Mouse (Mus musculus): ENCODE data around the gene Pigo. TPM values are rescaled to one million over a fixed set of nuclear protein-coding genes. Genes with fewer than 3 reads are reported as not detected.

Gene Pigo
- polyA plus RNA-seq, 1 experiment: 23.6 TPM

DNA sequence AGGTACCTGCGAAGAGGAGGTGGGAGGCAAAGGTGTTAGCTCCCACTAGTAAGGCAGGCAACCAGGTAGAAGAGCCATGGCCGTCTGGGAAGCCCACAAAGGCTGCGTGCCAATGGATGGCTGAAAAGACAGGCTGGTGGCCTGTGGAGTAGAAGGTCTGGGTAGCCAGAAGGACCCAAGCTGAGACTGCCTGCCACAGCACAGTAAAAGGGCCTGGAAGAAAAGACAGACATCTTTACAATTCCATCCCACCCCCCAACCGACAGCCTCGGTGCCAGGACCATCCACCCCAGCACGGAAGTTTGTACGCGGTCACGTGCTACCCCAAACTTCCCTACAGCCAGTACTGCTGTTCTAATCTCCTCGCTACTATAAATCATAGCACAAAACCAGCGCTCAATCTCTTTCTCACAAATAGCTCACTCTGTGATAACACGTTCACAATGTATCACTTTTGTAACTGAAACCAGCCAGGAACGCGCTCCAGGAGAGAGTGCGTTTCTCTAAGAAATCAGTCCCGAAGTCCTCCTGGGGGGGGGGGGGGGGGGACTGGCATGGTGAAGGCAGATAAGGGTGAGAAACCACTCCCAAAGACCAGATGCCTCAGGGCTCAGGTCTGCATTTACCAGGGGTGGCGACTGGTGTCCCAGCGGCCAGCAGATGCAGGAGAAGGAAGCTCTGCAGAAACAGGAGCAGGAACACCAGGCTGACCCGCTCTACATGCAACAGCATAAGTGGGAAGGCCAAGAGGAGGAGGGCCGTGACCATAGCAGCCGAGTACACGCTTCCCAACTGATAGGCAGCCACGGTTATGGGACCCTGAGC, 5.8 kb downstream of the Pigo start:
- WGBS: 67% methylated on average over 23 of the region's 23 CpGs
- no peaks in the 10 kb centered on the region; the same call in 1 of the 2 replicates for H3K4me1 ChIP-seq (ENCODE audit: control insufficient read depth, insufficient read depth, low read length)
- no peak for TF ChIP-seq CTCF (IDR thresholded peaks at IDR 0.05; ENCODE audit: control insufficient read depth, insufficient read depth, low read length)
- TF ChIP-seq POLR2A (IDR thresholded peaks at IDR 0.05; ENCODE audit: borderline replicate concordance, control insufficient read depth, low read depth, low read length): no peak
- no peak overlapping the region for H3K4me3 ChIP-seq (replicated peaks; ENCODE audit: control insufficient read depth, low read depth, low read length)
- H3K27ac ChIP-seq (ENCODE audit: control insufficient read depth, insufficient read depth, low read depth, low read length, poor library complexity): no peak overlapping the region

DNA sequence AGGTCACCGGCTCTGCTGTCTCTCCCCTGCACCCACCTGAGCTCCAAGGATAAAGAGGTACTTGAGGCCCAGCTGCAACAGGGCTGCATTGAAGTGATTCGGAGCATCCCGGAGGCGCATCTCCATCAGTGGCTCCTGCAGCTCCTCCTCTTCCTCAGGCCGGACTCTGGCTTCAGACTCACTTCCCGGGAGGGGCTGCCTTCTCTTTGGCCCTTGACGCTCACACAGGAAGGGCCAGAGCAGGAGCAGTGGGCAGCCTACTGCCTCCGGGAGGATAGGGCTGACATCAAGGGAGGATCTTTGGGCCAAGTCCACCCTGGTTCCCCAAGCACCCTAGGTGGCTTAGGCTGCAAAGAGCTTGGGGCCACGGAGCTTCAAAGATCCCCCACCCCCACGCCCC, 6.4 kb downstream of the Pigo start:
- WGBS: 88% methylated on average over 10 of the region's 10 CpGs
- no peak overlapping the region for H3K4me3 ChIP-seq (replicated peaks; ENCODE audit: control insufficient read depth, low read depth, low read length)
- H3K4me1 ChIP-seq (ENCODE audit: control insufficient read depth, insufficient read depth, low read length): no peaks in the 10 kb centered on the region; the same call in 1 of the 2 replicates
- no peak for TF ChIP-seq CTCF (IDR thresholded peaks at IDR 0.05; ENCODE audit: control insufficient read depth, insufficient read depth, low read length)
- TF ChIP-seq POLR2A (IDR thresholded peaks at IDR 0.05; ENCODE audit: borderline replicate concordance, control insufficient read depth, low read depth, low read length): no peak
- H3K27ac ChIP-seq (ENCODE audit: control insufficient read depth, insufficient read depth, low read depth, low read length, poor library complexity): no peak overlapping the region

DNA sequence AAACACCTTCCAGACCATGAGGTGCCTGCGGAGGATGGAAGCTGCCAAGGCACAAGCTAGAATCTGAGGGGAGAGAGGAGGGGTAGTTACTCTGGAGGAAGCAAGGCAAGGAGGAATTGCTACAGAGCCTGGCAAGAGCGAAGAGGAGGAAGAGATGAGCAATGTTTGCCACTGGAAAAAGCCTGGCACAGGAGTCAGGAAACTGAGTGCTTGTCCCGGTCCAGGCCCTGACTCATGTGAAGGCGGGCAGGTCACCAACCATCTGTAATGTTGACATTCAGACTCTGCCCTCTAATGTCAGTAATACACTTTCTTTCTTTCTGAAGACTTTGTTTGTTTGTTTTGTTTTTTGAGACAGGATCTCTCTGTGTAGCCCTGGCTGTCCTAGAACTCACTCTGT, 7.5 kb downstream of the Pigo start:
- no peak for TF ChIP-seq CTCF (IDR thresholded peaks at IDR 0.05; ENCODE audit: control insufficient read depth, insufficient read depth, low read length)
- no peak for TF ChIP-seq POLR2A (IDR thresholded peaks at IDR 0.05; ENCODE audit: borderline replicate concordance, control insufficient read depth, low read depth, low read length)
- no peaks in the 10 kb centered on the region; the same call in 1 of the 2 replicates for H3K4me1 ChIP-seq (ENCODE audit: control insufficient read depth, insufficient read depth, low read length)
- no peak overlapping the region for H3K27ac ChIP-seq (ENCODE audit: control insufficient read depth, insufficient read depth, low read depth, low read length, poor library complexity)
- WGBS: 86% methylated on average over 4 of the region's 4 CpGs
- no peak overlapping the region for H3K4me3 ChIP-seq (replicated peaks; ENCODE audit: control insufficient read depth, low read depth, low read length)

DNA sequence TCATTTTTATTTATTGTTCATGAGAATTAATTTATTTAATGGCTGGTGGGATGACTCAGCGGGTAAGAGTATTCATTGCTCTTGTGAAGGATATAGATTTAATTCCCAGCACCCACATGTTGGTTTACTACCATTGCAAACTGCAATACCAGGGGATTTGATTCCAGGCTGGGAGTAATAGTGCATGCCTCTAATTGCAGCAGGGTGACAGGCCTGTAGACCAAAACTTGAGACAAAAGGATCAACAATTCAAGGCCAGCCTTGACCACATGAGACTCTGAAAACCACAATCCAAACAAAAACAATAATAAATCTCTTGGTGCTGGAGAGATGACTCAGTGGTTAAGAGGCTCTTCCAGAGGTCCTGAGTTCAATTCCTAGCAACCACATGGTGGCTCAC, 13.5 kb downstream of the Pigo start:
- no peak overlapping the region for H3K4me3 ChIP-seq (replicated peaks; ENCODE audit: control insufficient read depth, low read depth, low read length)
- WGBS: 89% methylated on average over 1 of the region's 1 CpGs
- TF ChIP-seq POLR2A (IDR thresholded peaks at IDR 0.05; ENCODE audit: borderline replicate concordance, control insufficient read depth, low read depth, low read length) (no peak), CTCF (IDR thresholded peaks at IDR 0.05; ENCODE audit: control insufficient read depth, insufficient read depth, low read length) (no peak)

DNA sequence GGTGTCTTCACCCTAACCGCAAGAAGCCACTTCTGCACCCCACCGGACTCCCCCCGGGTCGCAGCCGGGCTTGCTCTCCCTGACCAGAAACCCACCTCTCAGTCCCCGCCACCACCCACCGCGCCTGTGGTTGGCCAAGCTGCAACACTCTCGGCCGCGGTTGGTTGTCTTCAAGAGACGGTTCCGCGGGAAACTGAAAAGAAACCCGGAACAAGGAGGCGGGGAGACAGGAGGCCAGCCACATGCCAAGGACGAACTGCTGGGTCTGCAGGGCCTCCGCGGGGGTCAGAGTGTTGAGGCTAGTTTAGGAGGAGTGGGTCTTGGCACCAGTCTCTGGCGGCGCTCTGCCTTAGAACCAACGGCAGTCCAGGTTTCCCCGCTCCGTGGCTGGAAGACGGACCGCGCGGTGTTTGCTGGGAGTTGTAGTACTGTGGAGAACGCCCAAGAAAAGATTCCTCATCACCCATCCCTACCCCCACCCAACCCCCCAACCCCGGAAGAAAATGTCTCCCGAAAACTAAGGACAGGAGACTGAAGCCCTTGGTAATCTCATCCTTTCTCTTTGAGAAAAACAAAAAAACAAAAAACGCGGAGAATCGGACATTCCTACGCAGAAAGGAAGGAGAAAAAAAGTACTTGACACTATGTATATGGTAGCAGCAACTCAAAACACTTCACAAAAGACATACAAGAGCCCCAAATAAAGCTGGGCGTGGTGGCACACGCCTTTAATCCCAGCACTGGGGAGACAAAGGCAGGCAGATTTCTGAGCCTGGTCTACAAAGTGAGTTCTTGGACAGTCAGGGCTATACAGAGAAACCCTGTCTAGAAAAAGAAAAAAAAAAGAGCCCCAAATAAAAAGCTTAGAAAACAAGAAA, 15.2 kb downstream of the Pigo start, which contains the start of gene Fancg:
Gene Fancg, minus strand, starts transcription at position 346 of the 878 bp plus-strand sequence.
- TF ChIP-seq POLR2A (IDR thresholded peaks at IDR 0.05; ENCODE audit: borderline replicate concordance, control insufficient read depth, low read depth, low read length) (peak; percentile 41; the same call in 1 of the 2 replicates), CTCF (IDR thresholded peaks at IDR 0.05; ENCODE audit: control insufficient read depth, insufficient read depth, low read length) (no peak)
- under 1% methylated on average over 37 of the region's 37 CpGs for WGBS
- peak within 1 kb of the TSS; percentile 99 for H3K4me3 ChIP-seq (replicated peaks; ENCODE audit: control insufficient read depth, low read depth, low read length)
- no peaks in the 10 kb centered on the region; the same call in 1 of the 2 replicates for H3K4me1 ChIP-seq (ENCODE audit: control insufficient read depth, insufficient read depth, low read length)
- H3K27ac ChIP-seq (ENCODE audit: control insufficient read depth, insufficient read depth, low read depth, low read length, poor library complexity): peak within 1 kb of the TSS; percentile 55

More for the DNA sequence above, 13.5 kb downstream of the Pigo start:
- Histone ChIP-seq H3K4me1 (ENCODE audit: control insufficient read depth, insufficient read depth, low read length) (no peaks in the 10 kb centered on the region; the same call in 1 of the 2 replicates), H3K27ac (ENCODE audit: control insufficient read depth, insufficient read depth, low read depth, low read length, poor library complexity) (no peak overlapping the region)

DNA sequence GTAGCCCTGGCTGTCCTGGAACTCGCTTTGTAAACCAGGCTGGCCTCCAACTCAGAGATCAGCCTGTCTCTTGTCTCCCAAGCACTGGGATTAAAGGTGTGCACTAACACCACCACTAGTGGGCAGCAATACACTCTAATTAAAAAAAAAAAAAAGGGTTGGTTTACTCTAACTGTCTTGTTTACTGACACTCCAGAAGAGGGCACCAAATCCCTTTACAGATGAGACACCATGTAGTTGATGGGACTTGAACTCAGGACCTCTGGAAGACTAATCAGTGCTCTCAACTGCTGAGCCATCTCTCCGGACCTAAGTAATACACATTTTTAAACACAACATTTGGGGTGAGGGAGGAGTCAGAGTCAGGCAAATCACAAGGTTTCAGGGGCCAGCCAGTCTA, 19.9 kb downstream of the Pigo start:
- H3K27ac ChIP-seq (ENCODE audit: control insufficient read depth, insufficient read depth, low read depth, low read length, poor library complexity): no peak overlapping the region
- WGBS: 53% methylated on average over 2 of the region's 2 CpGs
- 0 out of 2 replicates have a peak, but pooled peaks have one; percentile 0 for TF ChIP-seq CTCF (IDR thresholded peaks at IDR 0.05; ENCODE audit: control insufficient read depth, insufficient read depth, low read length)
- TF ChIP-seq POLR2A (IDR thresholded peaks at IDR 0.05; ENCODE audit: borderline replicate concordance, control insufficient read depth, low read depth, low read length): no peak
- no peak overlapping the region for H3K4me3 ChIP-seq (replicated peaks; ENCODE audit: control insufficient read depth, low read depth, low read length)
- H3K4me1 ChIP-seq (ENCODE audit: control insufficient read depth, insufficient read depth, low read length): no peaks in the 10 kb centered on the region; the same call in 1 of the 2 replicates

DNA sequence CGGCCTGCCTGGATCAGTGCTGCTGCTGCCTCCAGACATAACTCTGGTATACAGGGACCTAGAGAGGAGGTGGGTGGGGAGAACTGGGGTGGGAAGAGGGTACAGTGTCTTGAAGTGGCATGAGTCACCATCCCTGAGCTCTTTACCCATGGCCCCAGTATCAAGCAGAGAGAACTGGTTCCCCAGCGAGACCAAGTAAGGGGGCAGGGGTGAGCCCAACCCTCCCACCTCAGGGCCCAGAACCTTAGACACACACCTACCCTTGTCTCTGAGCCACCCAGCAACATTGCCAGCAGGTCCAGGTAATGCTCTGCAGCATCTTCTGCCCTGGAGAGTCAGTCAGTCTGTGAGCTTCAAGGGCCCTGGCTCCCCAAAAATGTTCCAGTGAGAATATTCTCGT, 20.7 kb downstream of the Pigo start:
- Histone ChIP-seq H3K4me3 (replicated peaks; ENCODE audit: control insufficient read depth, low read depth, low read length) (no peak overlapping the region), H3K27ac (ENCODE audit: control insufficient read depth, insufficient read depth, low read depth, low read length, poor library complexity) (no peak overlapping the region), H3K4me1 (ENCODE audit: control insufficient read depth, insufficient read depth, low read length) (no peaks in the 10 kb centered on the region)
- 87% methylated on average over 3 of the region's 3 CpGs for WGBS
- TF ChIP-seq CTCF (IDR thresholded peaks at IDR 0.05; ENCODE audit: control insufficient read depth, insufficient read depth, low read length): no peak
- no peak for TF ChIP-seq POLR2A (IDR thresholded peaks at IDR 0.05; ENCODE audit: borderline replicate concordance, control insufficient read depth, low read depth, low read length)
